Mouse (Mus musculus) brain, embryonic 18.5 days (tissue): Measurements from ENCODE around the gene Akr1cl.
"Not testable (repeated sequence)": the region's sequence is repeated elsewhere in the genome, so short reads cannot be mapped to it uniquely, and the experiment has no call there.

ENCODE experiments used
- DNase-seq: peaks from one replicate; pipeline ENCODE4 v3.0.0-alpha.2; 2012; ENCODE audit warnings: low read depth, low spot score

Gene Akr1cl

GRCm38 (mm10) chr1:65032641-65033040 is at the start of gene Akr1cl:
Akr1cl (minus strand) TSS chr1:65032759.
- no peak for DNase-seq

- DNase-seq: no peak
Observed at GRCm38 (mm10) chr1:65082188-65082587, 49.6 kb upstream of the Akr1cl start, which contains the start of gene Crygb. Crygb (minus strand) TSS chr1:65082288.

GRCm38 (mm10) chr1:65075607-65076006 is 43.0 kb upstream of the Akr1cl start:
- DNase-seq: no peak

- no peak for DNase-seq
Observed at GRCm38 (mm10) chr1:65073589-65073988, 41.0 kb upstream of the Akr1cl start, which contains the start of gene Crygc. Crygc (minus strand) TSS chr1:65073689.

- DNase-seq: no peak
Observed at GRCm38 (mm10) chr1:65067842-65068241, 35.3 kb upstream of the Akr1cl start.

- no peak for DNase-seq
Observed at GRCm38 (mm10) chr1:65064201-65064600, 31.6 kb upstream of the Akr1cl start.

GRCm38 (mm10) chr1:65063352-65063751 is 30.8 kb upstream of the Akr1cl start, which contains the start of gene Crygd:
Crygd (minus strand) TSS chr1:65063452.
- no peak for DNase-seq

- no peak for DNase-seq
Observed at GRCm38 (mm10) chr1:65052140-65052539, 19.6 kb upstream of the Akr1cl start.

GRCm38 (mm10) chr1:65051696-65052095 is 19.1 kb upstream of the Akr1cl start:
- DNase-seq: no peak

- not testable (repeated sequence) for DNase-seq
Observed at GRCm38 (mm10) chr1:65050952-65051351, 18.4 kb upstream of the Akr1cl start, which contains the start of gene Cryge. Cryge (minus strand) TSS chr1:65051149.

GRCm38 (mm10) chr1:65048781-65049180 is 16.2 kb upstream of the Akr1cl start:
- no peak for DNase-seq

- DNase-seq: no peak
Observed at GRCm38 (mm10) chr1:65046401-65047109, 14.0 kb upstream of the Akr1cl start.

- DNase-seq: no peak
Observed at GRCm38 (mm10) chr1:65043433-65043832, 10.9 kb upstream of the Akr1cl start.

- DNase-seq: no peak
Observed at GRCm38 (mm10) chr1:65041837-65042236, 9.3 kb upstream of the Akr1cl start.

GRCm38 (mm10) chr1:65040806-65041205 is 8.2 kb upstream of the Akr1cl start:
- DNase-seq: no peak

- no peak for DNase-seq
Observed at GRCm38 (mm10) chr1:65039679-65040078, 7.1 kb upstream of the Akr1cl start.

GRCm38 (mm10) chr1:65037542-65037941 is 5.0 kb upstream of the Akr1cl start:
- DNase-seq: no peak

- no peak for DNase-seq
Observed at GRCm38 (mm10) chr1:65035513-65035912, 3.0 kb upstream of the Akr1cl start.

- DNase-seq: no peak
Observed at GRCm38 (mm10) chr1:65028206-65028605, 4.4 kb downstream of the Akr1cl start.

GRCm38 (mm10) chr1:65012726-65013125 is 19.8 kb downstream of the Akr1cl start:
- DNase-seq: no peak

GRCm38 (mm10) chr1:65010153-65010552 is 22.4 kb downstream of the Akr1cl start:
- peak; percentile 58 for DNase-seq

- no peak for DNase-seq
Observed at GRCm38 (mm10) chr1:65005575-65005974, 27.0 kb downstream of the Akr1cl start.

GRCm38 (mm10) chr1:65004526-65004925 is 28.0 kb downstream of the Akr1cl start:
- no peak for DNase-seq
